In genomic region chr7:19532240-19532639, GRCm38 (mm10) we compare ENCODE assay signal across 14 mouse cellular contexts. TPM values are rescaled to one million over a fixed set of nuclear protein-coding genes. Genes with fewer than 3 reads are reported as not detected.
"Had no signal": no experiment of that assay in that cellular context is flagged by ENCODE, and none has a peak within 500 bp of the region (broad histone marks: within the 10 kb centered on the region; RNA-seq: fewer than 3 reads in every experiment).

No protein-coding gene starts in this region.

- DNase-seq: kidney, adult 11 months; kidney, adult 9 months; kidney, postnatal 36 days; lung, adult 18-20 months; lung, postnatal 10 days; lung, postnatal 4 days; thymus, postnatal 4 days had no signal

- H3K4me1 ChIP-seq: midbrain, embryonic 10.5 days had no signal

- H3K9ac ChIP-seq: liver, embryonic 14.5 days had no signal

- H3K4me3 ChIP-seq: midbrain, embryonic 10.5 days had no signal

- H3K9me3 ChIP-seq: midbrain, embryonic 10.5 days had no signal

- H3K27ac ChIP-seq: kidney, postnatal 0 days; liver, embryonic 14.5 days; midbrain, embryonic 10.5 days; stomach, postnatal 0 days had no signal

- ATAC-seq: midbrain, embryonic 16.5 days had no signal

RNA-seq across cellular contexts. Expression of gene Nkpd1, which starts 14.6 kb away (rescaled TPM):
- polyA plus RNA-seq: kidney, postnatal 0 days; liver, adult 2 months; neural tube, embryonic 11.5 days had no signal
